Mouse (Mus musculus) neural tube, embryonic 10.5 days (tissue): Measurements from ENCODE around the gene Zbtb4.
"Not testable (repeated sequence)": the region's sequence is repeated elsewhere in the genome, so short reads cannot be mapped to it uniquely, and the experiment has no call there.

Experiments used
- DNase-seq: peaks from one replicate; pipeline ENCODE4 v3.0.0-alpha.2; 2017; ENCODE audit warnings: low spot score; ENCODE audit errors: extremely low spot score

Gene Zbtb4

DNA sequence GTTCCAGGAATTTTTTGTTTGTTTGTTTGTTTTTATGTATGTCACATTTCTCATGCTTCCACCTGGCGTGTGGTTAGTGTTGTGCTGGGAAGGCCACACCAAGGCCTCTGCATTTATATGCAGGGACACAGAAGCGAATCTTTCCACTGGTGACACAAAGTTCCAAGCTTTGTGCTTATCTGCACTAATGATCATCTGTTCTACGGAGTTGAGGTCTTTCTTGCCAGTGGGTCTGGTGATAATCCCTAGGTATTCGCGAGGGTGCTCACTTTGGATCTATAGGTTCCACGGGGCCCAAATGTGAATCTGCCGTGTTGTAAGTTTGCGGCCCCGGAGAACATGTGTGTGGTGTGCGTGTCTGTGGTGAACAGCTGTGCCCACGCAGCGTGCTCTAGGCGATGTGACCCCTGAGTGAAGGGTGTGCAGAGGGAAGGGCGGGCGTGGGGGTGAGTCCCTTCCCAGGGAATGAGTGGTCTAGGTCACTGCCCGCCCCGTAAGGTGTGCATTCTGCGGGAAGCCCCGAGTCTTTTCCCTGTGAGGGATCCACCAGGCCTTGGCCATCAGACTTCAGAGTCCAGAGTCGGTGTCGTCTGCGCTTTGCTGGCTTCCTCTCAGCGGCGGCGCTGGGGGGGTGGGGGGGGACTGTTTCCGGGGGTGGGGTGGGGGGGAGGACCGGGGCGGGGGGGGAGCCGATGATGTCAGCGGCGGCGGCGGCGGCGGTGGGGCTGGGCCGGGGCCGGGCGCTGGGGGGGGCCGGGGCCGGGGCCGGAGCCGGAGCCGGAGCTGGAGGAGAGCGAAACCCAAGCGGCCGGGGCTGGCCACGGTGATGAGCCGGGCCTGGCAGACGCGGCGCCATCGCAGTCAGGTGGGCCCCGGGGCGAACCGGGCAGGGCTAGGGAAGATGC, at the start of gene Zbtb4:
Zbtb4 (plus strand) TSS at position 692 of the 905 bp plus-strand sequence.
- DNase-seq, result peak; percentile 50

DNA sequence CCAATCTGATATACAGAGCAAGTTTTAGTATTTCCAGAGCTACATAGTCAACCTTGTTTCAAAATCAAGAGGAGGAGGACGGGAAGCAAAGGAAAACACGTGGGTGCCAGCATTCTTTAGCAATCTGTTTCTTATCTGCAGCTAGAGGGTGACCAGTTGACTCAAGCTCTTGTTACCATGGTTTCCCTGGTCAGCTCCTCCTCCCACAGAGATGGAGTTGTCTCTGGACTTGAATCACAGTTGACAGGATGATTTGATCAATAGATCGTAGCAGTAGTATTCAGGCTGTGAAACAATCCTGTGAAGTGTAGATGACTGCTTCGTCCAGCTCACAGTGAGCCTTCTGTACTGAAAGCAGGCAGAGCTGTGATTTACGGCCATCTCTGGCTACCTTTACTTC, 49.8 kb upstream of the Zbtb4 start:
- DNase-seq, result peak; percentile 43

DNA sequence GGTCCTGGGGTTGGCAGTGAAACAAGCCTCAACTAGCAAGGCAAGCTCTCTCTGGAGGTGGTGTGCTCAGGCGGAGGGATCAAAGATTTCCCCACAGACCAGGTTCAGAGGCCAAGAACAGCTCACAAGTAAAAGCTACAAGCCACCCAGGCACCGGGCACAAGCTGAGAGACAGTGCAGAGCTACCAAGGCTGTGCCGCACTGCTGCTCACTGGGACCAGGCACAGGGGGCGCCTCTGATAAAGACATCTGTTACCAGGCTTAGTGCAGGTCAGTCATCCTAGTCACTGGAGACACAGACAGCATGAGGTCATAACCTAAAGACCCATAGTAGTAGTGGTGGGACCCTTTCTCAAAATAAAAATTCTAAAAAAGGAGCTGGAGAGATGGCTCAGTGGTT, 48.8 kb upstream of the Zbtb4 start:
- DNase-seq, result no peak

DNA sequence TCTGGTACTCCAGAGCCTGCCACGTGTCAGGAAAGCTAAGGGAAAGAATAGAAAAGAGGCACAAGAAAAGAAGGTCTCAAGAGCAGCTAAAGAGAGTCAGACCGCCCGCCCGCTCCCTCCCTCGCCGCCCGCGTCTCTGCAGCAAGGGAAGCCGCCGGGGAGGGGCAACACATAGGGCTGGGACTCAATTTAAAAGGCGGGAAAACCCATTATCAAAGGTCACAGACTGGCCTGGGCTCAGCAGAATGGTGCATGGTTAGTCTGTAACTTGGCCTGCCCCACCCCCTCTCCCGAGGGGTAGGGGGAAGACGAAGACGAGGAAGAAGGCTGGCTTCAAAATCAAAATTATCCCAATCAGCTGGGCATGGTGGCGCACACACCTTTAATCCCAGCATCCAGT, 47.1 kb upstream of the Zbtb4 start:
- DNase-seq, result no peak

DNA sequence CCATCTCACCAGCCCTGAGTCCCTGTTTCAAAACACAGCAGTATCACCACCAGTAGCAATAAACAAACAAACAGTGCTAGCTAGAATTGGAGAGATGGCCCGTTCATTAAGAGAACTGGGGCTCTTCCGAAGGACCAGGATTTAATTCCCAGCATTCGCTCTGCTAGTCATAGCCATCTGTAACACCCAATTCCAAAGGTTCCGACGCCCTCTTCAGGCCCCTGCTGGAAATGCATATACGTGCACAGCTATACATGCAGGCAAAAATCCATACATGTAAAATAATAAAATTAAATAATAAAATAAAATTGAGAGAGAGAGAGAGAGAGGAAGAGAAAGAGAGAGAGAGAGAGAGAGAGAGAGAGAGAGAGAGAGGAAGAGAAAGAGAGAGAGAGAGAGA, 46.3 kb upstream of the Zbtb4 start:
- DNase-seq, result no peak

DNA sequence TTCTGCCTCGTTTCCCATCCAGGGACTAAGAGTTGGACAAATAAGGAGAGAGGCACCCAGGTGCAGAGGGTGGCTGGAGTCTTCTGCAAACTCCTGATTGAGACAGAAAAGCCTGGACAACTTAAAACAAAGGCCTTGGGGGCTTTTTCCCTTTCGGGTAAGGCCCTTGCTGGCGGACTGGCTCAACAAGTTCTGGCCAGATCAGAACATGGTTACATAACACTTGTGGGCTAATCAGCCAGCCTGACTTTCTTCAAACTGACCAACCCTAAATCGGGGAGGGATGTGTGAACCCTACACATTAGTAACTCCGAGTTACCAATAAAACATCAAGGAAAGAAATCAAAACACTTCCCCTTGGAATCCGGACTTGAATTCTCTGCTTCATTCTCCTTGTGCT, 44.9 kb upstream of the Zbtb4 start:
- DNase-seq, result no peak

DNA sequence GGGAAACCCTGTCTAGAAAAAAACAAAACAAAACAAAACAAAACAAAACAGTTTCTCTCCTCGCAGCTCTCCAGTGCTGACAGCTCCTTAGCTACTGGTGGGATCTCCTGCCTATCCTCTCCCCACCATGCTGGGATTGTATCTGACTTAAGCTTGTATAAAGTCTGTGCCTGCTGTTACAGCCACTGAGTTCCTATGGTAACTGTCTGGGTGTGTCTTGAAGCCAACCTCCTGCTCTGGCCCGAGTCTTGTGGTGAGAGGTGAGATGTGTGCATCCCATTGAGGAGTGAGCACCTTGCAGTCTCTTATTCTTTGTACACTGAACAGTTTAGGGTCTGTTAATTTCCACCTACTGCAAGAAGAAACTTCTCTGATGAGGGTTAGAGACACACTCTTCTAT, 42.6 kb upstream of the Zbtb4 start:
- DNase-seq, result no peak

DNA sequence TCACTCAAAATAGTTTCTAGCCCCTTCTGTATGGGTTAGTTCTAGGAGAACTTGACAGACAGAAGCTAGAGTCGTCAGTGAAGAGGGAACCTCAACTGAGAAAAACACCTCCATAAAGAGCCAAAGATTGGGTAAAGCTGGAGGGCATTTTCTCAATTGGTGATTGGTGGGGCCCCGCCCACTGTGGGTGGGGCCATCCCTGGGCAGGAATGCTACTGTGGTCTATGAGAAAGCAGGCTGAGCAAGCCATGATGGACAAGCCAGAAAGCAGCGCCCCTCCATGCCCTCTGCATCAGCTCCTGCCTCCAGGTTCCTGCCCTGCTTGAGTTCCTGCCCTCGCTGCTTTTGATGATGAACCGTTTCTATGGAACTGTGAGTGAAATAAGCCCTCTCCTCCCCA, 39.8 kb upstream of the Zbtb4 start:
- no peak for DNase-seq

DNA sequence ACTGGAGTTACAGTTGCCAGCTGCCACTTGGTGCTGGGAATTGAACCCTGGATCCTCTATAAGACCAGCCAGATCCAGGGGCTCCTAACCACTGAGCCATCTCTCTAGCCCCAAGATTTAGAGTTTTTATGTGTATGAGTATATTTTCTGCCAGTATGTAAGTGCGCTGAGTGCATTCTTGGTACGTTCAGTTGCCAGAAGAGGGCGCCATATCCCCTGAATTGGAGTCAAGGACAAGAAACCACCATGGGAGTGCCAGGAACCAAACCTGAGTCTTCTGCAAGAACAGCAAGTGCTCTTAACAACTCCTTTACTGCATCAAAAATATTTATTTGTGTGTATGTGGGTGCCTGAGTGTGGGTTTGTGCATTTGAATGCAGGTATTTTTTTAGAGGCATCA, 36.6 kb upstream of the Zbtb4 start:
- peak; percentile 49 for DNase-seq

DNA sequence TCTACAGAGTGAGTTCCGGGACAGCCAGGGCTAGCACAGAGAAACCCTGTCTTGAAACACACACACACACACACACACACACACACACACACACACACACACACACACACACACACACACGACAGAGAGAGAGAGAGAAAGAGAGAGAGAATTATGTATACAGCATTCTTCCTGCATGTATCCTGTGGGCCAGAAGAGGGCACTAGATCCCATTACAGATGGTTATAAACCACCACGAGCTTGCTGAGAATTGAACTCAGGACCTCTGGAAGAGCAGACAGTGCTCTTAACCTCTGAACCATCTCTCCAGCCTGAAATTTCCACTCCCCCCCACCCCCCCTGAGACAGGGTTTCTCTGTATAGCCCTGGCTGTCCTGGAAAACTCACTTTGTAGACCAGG, 34.3 kb upstream of the Zbtb4 start:
- DNase-seq, result not testable (repeated sequence)

DNA sequence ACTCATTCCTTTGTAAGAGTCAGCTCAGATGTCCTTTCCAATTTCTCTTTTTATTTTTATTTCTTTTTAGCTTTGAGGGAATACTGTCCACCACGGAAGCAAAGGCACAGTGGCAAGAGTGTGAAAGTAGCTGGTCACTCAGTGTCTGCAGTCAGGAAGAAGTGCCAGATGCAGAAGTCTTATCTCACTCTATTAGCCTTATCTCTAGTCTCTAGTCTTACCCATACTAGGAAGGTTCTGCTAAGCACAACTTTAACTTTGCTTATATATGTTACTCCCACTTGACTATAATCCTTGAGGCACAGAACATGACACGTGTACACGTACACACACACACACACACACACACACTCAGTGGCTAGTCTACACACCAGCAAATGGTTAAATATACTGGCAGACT, 14.1 kb upstream of the Zbtb4 start:
- DNase-seq, result no peak

DNA sequence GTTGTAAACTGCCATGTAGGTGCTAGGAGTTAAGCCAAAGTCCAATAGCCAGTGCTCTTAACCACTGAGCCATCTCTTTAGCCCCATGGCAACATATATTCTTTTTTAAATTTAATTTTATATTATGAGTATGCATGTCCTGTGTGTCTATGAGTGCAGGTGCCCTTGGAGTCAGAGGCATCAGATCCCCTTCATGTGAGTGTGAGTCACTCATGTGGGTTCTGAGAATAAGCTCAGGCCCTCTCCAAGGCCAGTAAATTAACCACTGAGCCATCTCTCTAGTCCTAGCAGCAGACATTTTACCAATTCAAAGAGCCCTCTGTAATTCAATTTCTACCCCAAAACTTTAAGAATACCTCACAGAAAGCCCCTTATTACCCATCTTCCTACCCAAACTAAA, 13.0 kb upstream of the Zbtb4 start:
- no peak for DNase-seq

DNA sequence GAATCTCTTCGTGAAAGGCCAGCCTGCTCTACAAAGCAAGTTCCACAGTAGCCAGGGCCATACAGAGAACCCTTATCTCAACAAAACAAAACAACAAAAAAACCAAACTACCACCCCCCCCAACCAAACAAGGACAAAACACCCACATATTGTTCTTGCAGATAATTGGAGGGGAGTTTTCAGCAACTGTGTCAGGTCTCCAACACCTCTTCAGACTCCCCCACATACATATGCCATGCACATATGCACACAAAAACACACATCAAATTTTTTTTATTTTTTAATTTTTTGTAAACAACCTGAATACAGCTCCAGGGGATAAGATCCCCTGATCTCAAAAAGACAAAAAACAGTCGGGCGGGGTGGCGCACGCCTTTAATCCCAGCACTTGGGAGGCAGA, 11.5 kb upstream of the Zbtb4 start:
- DNase-seq, result no peak

DNA sequence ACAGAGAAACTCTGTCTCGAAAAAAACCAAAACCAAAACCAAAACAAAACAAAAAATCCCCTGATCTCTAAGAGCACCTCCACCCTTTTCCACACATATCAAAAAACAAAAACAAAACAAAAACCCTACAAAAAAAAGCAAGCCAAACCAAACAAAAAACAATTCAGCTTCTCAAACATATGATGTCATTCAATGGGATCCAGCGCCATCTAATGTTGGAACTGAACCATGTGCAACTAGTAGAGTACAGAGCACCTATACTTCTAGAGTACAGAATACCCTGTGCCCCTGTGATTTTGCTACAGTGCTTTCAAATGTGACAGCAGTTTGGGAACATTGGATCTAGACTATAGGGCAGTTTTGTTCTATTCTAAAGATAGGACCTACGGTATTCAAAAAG, 11.0 kb upstream of the Zbtb4 start:
- DNase-seq, result no peak

DNA sequence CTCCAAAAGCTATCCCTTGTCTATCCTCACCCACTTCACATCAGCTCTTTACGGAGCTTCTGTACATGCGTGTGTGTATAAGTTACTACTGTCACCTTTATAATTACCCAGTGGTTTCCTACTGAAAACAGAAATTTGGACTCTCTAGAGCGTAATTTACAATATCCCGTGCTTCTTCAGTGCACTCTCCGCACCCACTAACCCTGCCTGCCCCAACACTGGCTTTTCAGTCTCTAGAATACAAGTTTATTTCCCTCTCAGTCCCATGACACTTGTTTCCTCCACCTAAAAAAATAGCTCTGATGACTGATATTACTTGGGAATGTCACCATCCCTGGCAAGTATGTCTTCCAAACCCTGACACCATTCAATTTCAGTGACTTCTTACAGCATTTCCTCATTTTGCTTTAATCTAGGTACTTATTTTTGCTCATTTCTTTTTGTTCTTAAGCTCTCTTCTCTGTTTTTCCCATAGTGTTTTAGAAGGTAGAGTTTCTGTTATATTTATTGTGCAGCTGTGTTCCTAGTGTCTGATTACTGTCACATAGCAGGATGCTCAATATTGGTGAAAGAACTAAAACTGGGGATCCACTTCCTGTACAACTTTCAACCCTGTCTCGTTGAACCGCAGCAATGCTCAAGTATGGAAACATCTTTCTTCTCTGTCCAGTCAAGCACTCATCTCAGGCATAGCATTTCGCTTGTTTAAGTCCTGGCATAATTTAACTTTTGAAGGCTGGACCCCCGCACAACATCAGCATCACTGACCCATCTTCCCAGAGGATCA, 8.2 kb upstream of the Zbtb4 start:
- DNase-seq, result no peak

DNA sequence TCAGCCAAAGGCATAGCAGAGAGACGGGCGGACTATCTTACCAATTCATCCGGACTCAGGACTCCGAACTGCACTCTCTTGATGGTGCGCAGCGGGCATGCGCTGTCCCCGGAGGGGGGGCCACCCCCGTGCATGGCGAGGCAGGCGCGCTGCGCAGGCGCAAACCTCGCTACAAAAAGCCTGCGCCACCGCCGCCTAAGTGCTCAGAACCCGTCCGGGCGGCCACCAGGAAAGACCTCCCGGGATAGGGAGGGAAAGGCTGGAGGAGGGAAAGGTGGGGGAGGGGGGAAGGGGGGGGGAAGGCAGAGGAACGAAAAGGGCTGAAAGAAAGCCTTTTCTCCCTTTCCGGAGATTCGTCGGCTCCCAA, 7.6 kb upstream of the Zbtb4 start:
- peak; percentile 90 for DNase-seq

DNA sequence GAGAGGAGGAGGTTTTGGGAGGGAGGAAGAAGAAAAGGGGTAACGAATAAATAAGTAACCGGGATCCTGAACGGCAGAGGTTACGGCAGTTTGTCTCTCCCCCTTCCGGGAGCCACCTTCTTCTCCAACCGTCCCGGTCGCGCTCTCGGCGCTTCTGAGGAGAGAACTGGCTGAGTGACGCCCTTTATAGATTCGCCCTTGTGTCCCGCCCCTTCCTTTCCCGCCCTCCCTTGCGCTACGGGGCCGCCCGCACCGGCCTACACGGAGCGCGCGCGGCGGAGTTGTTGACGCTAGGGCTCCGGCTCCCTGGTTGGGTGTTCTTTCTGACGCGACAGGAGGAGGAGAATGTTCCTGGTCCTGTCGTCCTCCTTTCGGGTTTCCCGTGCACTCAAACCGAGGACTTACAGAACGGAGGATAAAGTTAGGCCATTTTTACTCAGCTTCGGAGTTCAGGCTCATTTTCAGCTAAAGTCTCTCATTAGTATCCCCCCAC, 7.2 kb upstream of the Zbtb4 start, which contains the start of gene Polr2a:
Polr2a (minus strand) TSS at position 160 of the 493 bp plus-strand sequence.
- DNase-seq, result peak; percentile 99

DNA sequence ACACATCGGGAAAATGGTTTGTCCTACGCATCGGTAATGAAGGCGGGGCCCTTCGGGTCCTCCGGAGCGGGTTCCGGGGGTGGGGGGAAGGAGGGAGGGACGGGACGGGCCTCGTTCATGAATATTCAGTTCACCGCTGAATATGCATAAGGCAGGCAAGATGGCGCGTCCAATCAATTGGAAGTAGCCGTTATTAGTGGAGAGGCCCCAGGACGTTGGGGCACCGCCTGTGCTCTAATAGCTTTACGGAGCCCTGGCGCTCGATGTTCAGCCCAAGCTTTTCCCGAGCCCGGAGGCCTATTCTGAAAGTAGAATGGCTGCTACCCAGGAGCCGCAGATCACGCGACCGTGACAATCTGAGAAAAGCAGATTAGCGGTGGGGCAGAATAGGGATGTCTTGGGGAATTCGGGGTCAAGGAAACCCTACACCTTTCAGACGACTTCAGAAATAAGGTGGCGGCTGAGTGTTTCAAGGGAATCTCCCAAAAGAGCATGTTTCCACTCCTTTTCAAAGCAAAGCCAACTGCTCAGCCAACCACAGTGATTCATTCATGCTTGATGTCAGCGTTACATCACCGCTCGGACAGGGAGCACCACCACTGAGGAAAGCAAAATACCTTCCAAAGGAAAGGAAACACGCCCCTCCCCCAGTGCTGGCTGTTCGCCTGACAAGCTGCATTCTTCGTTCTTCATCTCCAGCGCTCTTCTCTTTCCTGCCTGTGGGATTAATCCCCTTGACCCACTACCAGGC, 6.6 kb upstream of the Zbtb4 start:
- peak; percentile 74 for DNase-seq

DNA sequence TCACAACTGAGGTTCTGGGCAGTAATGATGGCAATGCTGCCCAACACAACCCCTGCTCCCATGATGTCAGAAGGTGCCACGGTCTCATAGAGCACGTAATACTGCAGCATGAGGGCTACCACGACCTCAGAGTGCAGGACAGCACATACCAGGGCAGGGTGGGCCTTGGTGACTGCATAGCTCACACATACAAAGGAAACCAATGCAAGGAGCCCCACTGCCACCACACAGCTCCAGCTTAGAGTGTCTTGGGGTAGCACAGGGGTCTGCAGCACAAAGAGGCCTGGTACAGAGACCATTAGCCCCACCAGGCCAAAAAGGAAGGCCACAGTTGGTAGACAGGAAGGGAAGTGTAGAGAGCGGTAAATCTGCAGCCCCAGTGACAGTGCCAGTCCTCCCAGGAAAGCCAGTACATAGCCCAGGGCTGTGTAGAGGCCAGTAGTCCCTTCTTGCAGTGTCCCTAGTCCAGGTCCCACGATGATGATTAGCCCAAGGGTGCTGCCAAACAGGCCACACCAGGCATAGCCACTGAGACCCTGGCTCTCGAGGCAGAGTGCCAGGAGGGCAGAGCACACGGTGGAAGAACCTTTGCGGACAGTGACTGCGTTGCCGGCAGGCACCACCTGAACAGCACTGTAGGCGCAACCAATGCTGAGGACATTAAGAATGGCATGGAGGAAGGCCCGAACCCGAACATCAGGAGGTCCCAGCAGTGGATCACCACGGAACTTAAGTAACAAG, 5.4 kb upstream of the Zbtb4 start:
- DNase-seq, result no peak

DNA sequence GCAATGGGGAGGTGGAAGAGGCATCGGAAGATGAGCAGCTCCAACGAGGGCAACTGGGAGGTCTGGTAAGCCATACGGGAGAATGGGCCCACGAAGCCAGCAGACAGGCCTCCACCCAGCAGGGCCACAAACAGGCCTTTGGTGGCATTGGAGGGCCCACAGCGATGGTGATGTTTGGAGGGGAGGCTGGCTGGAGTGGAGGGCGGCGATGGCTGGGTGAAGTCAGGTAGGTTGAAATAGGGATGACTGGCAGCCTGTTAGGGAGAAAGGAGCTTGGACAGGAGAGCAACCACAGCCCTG, 4.9 kb upstream of the Zbtb4 start:
- DNase-seq, result no peak

DNA sequence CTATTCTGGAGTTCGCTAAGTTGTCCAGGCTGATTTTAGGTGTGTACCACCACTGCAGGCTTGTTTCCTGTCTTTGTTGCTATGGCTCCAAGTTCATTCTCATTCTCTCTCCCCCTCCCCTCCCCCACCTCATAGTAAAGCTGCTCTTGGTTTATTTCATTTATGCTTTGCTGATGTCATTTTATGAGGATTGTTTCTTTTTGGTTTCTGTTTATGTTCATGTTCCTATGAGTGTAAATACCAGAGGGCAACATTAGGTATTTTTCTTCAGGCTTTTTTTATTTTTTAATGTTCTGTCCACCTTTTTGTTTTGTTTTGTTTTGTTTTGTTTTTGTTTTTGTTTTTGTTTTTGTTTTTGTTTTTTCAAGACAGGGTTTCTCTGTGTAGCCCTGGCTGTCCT, 3.8 kb upstream of the Zbtb4 start, which contains the start of gene Slc35g3:
Slc35g3 (minus strand) TSS at position 101 of the 400 bp plus-strand sequence.
- no peak for DNase-seq
